Mouse (Mus musculus): ENCODE measurements around the gene Prkar1b.

DNA sequence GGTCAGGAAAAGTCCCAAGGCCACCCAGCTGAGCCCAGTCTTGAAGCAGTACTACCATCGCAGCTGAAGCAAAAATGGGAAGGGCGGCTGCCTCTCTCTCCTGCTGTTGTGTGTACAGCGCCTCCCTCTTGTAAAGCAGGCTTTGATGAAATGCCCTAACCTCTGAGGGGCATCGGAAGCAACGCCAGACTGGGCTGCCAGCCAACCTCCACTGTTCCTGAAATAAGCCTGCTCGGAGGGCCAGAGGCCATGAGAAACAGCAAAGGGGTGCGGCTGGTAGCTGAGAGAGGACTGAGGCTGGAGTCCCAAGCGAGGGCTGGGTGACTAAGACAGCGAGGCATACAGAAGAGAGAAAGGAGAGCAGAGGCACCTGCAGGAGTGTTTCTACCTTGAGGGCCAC lies 161.0 kb downstream of the Prkar1b start:
- TF ChIP-seq POLR2A (IDR thresholded peaks at IDR 0.05; ENCODE audit: borderline replicate concordance, extremely low read depth, low read depth, low read length) (no peak), CTCF (IDR thresholded peaks at IDR 0.05; ENCODE audit: insufficient read depth, low read length) (no peak)
